Mouse (Mus musculus) left cerebral cortex, adult 6 months (tissue): ENCODE results near the gene Trim5. TPM values are rescaled to one million over a fixed set of nuclear protein-coding genes. Genes with fewer than 3 reads are reported as not detected.

Experiments used
- long read RNA-seq, 2 experiments: library from polyadenylated mRNA; unstranded; transcript quantifications; one replicate each; pipeline ENCODE4 v2.0.0; 2019 to 2020
- polyA plus RNA-seq: library from polyadenylated mRNA; unstranded; fragments of <200 nt; fragmentation: Nextera tagmentation; gene quantifications from 2 replicates; pipeline ENCODE4 v1.2.3, GENCODE M21; 2021

The Trim5 gene
- 0.19 and 0.23 TPM in 2 replicates for polyA plus RNA-seq
- long read RNA-seq, experiment 1, partial matches to known transcripts = 4 of 5 reads
- long read RNA-seq, experiment 1, other reads (novel, unspliced or antisense) = 1 of 5 reads
- long read RNA-seq, experiment 2, partial matches to known transcripts = 0 of 1 reads
- long read RNA-seq, experiment 2, other reads (novel, unspliced or antisense) = 1 of 1 reads

GRCm38 (mm10) chr7:104287576-104288443 is at the start of gene Trim5:
Gene Trim5 (minus strand): TSS chr7:104288094.

GRCm38 (mm10) chr7:104329171-104329570 is 41.3 kb upstream of the Trim5 start, which contains the start of gene Trim34b:
Gene Trim34b (plus strand): TSS chr7:104329471.

GRCm38 (mm10) chr7:104315369-104316080 is 27.6 kb upstream of the Trim5 start, which contains the start of gene Trim12a:
Gene Trim12a (minus strand): TSS chr7:104315466.

GRCm38 (mm10) chr7:104244287-104245181 is 43.4 kb downstream of the Trim5 start, which contains the start of gene Trim34a:
Gene Trim34a (plus strand): TSS chr7:104244457.

GRCm38 (mm10) chr7:104218701-104219569 is 69.0 kb downstream of the Trim5 start, which contains the start of gene Trim6:
Gene Trim6 (plus strand): TSS chr7:104218793.

Other genes starting within 250 kb of the Trim5 start
- not detected in 2 replicates for gene Olfr642, start 235.4 kb downstream of the Trim5 start, polyA plus RNA-seq
- not detected in 2 replicates for gene 4930516K23Rik, start 226.6 kb downstream of the Trim5 start, polyA plus RNA-seq
- not detected in 2 replicates for gene Olfr644, start 216.2 kb downstream of the Trim5 start, polyA plus RNA-seq
- gene Olfr645, start 202.6 kb downstream of the Trim5 start, polyA plus RNA-seq = not detected in 2 replicates
- gene Olfr646, start 183.2 kb downstream of the Trim5 start, polyA plus RNA-seq = not detected in 2 replicates
- not detected in 2 replicates for gene Ubqln5, start 158.3 kb downstream of the Trim5 start, polyA plus RNA-seq
- not detected in 2 replicates for gene Olfr643, start 150.7 kb downstream of the Trim5 start, polyA plus RNA-seq
- gene Ubqln3, start 144.8 kb downstream of the Trim5 start, polyA plus RNA-seq = not detected in 2 replicates
- not detected in 2 replicates for gene Ubqlnl, start 137.5 kb downstream of the Trim5 start, polyA plus RNA-seq
- gene Olfm5, start 123.3 kb downstream of the Trim5 start, polyA plus RNA-seq = not detected in 2 replicates
- gene Olfr648, start 104.7 kb downstream of the Trim5 start, polyA plus RNA-seq = 0.04 and 0.09 TPM in 2 replicates
- not detected in 2 replicates for gene Olfr649, start 92.1 kb downstream of the Trim5 start, polyA plus RNA-seq
- gene Trim6, start 69.3 kb downstream of the Trim5 start, polyA plus RNA-seq = 0.05 and 0.09 TPM in 2 replicates
- 0.80 and 1.7 TPM in 2 replicates for gene Trim34a, start 43.6 kb downstream of the Trim5 start, polyA plus RNA-seq
- gene Trim12a, start 27.4 kb upstream of the Trim5 start, polyA plus RNA-seq = 1.8 and 3.3 TPM in 2 replicates
- not detected in 2 replicates for gene Trim34b, start 41.4 kb upstream of the Trim5 start, polyA plus RNA-seq
- gene Trim12c, start 65.3 kb upstream of the Trim5 start, polyA plus RNA-seq = 0.67 and 0.77 TPM in 2 replicates
- 0.05 TPM in 1 of 2 replicates, not detected in the other for gene Trim30b, start 81.8 kb upstream of the Trim5 start, polyA plus RNA-seq
- not detected in 2 replicates for gene Trim30c, start 112.7 kb upstream of the Trim5 start, polyA plus RNA-seq
- 0.59 and 0.65 TPM in 2 replicates for gene Trim30a, start 177.1 kb upstream of the Trim5 start, polyA plus RNA-seq
- gene Trim30d, start 219.8 kb upstream of the Trim5 start, polyA plus RNA-seq = 0.40 and 0.46 TPM in 2 replicates